Mouse (Mus musculus) Muller cell, postnatal 12 days (primary cell): ENCODE results near the gene Magi3.

Source experiments
- DNase-seq: peaks from one replicate; pipeline ENCODE4 v3.0.0-alpha.2; 2015; ENCODE audit errors: inconsistent ontology term

Gene Magi3

GRCm38 (mm10) chr3:104220295-104220965 lies at the start of gene Magi3:
Gene Magi3, minus strand, starts transcription at chr3:104220374.
- peak; percentile 99 for DNase-seq

- DNase-seq = peak; percentile 32
Measured at GRCm38 (mm10) chr3:104264530-104265145, 44.5 kb upstream of the Magi3 start.

- no peak for DNase-seq
Measured at GRCm38 (mm10) chr3:104260221-104260620, 40.0 kb upstream of the Magi3 start.

- DNase-seq = no peak
Measured at GRCm38 (mm10) chr3:104259168-104259567, 39.0 kb upstream of the Magi3 start.

- no peak for DNase-seq
Measured at GRCm38 (mm10) chr3:104257041-104257440, 36.9 kb upstream of the Magi3 start.

- no peak for DNase-seq
Measured at GRCm38 (mm10) chr3:104253760-104254159, 33.6 kb upstream of the Magi3 start.

GRCm38 (mm10) chr3:104247850-104248249 lies 27.7 kb upstream of the Magi3 start:
- DNase-seq = no peak

- DNase-seq = no peak
Measured at GRCm38 (mm10) chr3:104247057-104247456, 26.9 kb upstream of the Magi3 start.

- no peak for DNase-seq
Measured at GRCm38 (mm10) chr3:104244373-104244772, 24.2 kb upstream of the Magi3 start.

GRCm38 (mm10) chr3:104243972-104244371 lies 23.8 kb upstream of the Magi3 start:
- no peak for DNase-seq

- no peak for DNase-seq
Measured at GRCm38 (mm10) chr3:104239785-104240184, 19.6 kb upstream of the Magi3 start.

GRCm38 (mm10) chr3:104239376-104239775 lies 19.2 kb upstream of the Magi3 start:
- DNase-seq = peak; percentile 93

GRCm38 (mm10) chr3:104237846-104238440 lies 17.8 kb upstream of the Magi3 start:
- DNase-seq = peak; percentile 31

- DNase-seq = no peak
Measured at GRCm38 (mm10) chr3:104236029-104236428, 15.9 kb upstream of the Magi3 start.

- DNase-seq = no peak
Measured at GRCm38 (mm10) chr3:104235099-104235498, 14.9 kb upstream of the Magi3 start.

GRCm38 (mm10) chr3:104233366-104234312 lies 13.5 kb upstream of the Magi3 start:
- peak; percentile 82 for DNase-seq

- no peak for DNase-seq
Measured at GRCm38 (mm10) chr3:104227438-104228111, 7.4 kb upstream of the Magi3 start.

GRCm38 (mm10) chr3:104226731-104227130 lies 6.6 kb upstream of the Magi3 start:
- DNase-seq = no peak

- no peak for DNase-seq
Measured at GRCm38 (mm10) chr3:104221156-104221555, 982 bp upstream of the Magi3 start.

GRCm38 (mm10) chr3:104219531-104220294 lies 461 bp downstream of the Magi3 start:
- peak; percentile 49 for DNase-seq

GRCm38 (mm10) chr3:104218926-104219325 lies 1.2 kb downstream of the Magi3 start:
- DNase-seq = no peak
